Mouse (Mus musculus): Measurements from ENCODE around the gene Rab37.

The Rab37 gene

GRCm38 (mm10) chr11:115202756-115203155, 111.5 kb downstream of the Rab37 start:
- DNase-seq, result no peak

DNA sequence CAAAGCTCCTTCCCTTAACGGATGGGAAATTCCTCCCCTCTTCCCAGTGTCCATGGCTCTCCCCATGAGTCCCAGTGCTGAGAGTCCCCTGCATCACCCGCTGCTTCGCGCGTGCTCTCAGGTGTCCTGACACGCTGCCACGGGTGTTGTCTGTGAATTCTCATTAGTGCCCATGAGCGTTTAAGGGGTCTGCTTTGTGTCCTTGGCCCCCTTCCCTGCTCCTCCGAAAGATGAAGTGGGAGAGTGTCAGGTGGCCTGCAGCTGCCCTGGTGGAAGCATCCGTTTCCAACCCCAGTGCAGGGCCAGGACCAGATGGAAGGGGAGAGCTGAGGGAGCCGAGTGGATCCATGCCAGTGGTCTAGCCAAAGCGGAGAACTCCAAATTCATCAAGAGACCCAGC, 116.9 kb downstream of the Rab37 start:
- DNase-seq, result no peak

GRCm38 (mm10) chr11:115208776-115209732, 117.8 kb downstream of the Rab37 start:
- no peak for DNase-seq

GRCm38 (mm10) chr11:115209958-115210357, 118.7 kb downstream of the Rab37 start:
- no peak for DNase-seq

Data from cerebellum, adult 9-10 months (tissue).